Mouse (Mus musculus) neural tube, embryonic 11.5 days (tissue): ENCODE measurements around the gene Anapc1. TPM values are rescaled to one million over a fixed set of nuclear protein-coding genes. Genes with fewer than 3 reads are reported as not detected.

ENCODE experiments used
- ATAC-seq: fragments of 200-750 bp; cut with Nextera tagmentation; 2 replicates; pipeline ENCODE4 v1.8.0; 2017; ENCODE audit warnings: moderate number of reproducible peaks, mild to moderate bottlenecking, moderate TSS enrichment, moderate library complexity; ENCODE audit not compliant: insufficient read depth, low FRiP score, low TSS enrichment
- DNase-seq: peaks from one replicate; pipeline ENCODE4 v3.0.0-alpha.2; 2015; ENCODE audit warnings: low spot score
- H3K27ac ChIP-seq: fragments of 300-500 bp; sonication (generic); 2 replicates; pipeline ENCODE4 v1.5.1; 2014; ENCODE audit warnings: low read depth, mild to moderate bottlenecking, low read length
- H3K27me3 ChIP-seq: fragments of 300-500 bp; sonication (generic); 2 replicates; pipeline ENCODE4 v1.6.1; 2014; ENCODE audit warnings: mild to moderate bottlenecking, low read length, mixed read lengths; ENCODE audit not compliant: control insufficient read depth, insufficient read depth
- H3K36me3 ChIP-seq: fragments of 300-500 bp; sonication (generic); 2 replicates; pipeline ENCODE4 v1.6.1; 2014; ENCODE audit warnings: mild to moderate bottlenecking, low read length, moderate library complexity, mixed read lengths; ENCODE audit not compliant: control insufficient read depth, insufficient read depth
- H3K4me1 ChIP-seq: fragments of 300-500 bp; sonication (generic); 2 replicates; pipeline ENCODE4 v1.6.1; 2014; ENCODE audit warnings: low read length, mixed read lengths; ENCODE audit not compliant: control insufficient read depth, insufficient read depth
- H3K4me2 ChIP-seq: fragments of 300-500 bp; sonication (generic); 2 replicates; pipeline ENCODE4 v1.6.1; 2014; ENCODE audit warnings: low read depth, mild to moderate bottlenecking, moderate library complexity
- H3K4me3 ChIP-seq: fragments of 300-500 bp; sonication (generic); 2 replicates; pipeline ENCODE4 v1.5.1; 2014; ENCODE audit warnings: low read depth, low read length
- H3K9ac ChIP-seq: fragments of 300-500 bp; sonication (generic); 2 replicates; pipeline ENCODE4 v1.6.1; 2014; ENCODE audit warnings: mild to moderate bottlenecking, low read length
- H3K9me3 ChIP-seq: fragments of 300-500 bp; sonication (generic); 2 replicates; pipeline ENCODE4 v1.6.1; 2016; ENCODE audit warnings: low read length; ENCODE audit not compliant: control insufficient read depth
- WGBS: fragments of 180-500 bp; shearing (Covaris S2); extraction: QIAGEN DNeasy Blood & Tissue Kit; methylation state at CpG from one replicate; pipeline ENCODE4 v1.1.7; 2014; 5-methylcytosine and 5-hydroxymethylcytosine counted together
- polyA plus RNA-seq: library from polyadenylated mRNA; unstranded; fragments of >200 nt; fragmentation: Nextera tagmentation; extraction: Ambion mirVana; gene quantifications from 2 replicates; pipeline ENCODE4 v1.2.1, GENCODE M21; 2014

The Anapc1 gene
- polyA plus RNA-seq, 1 experiment from 2014 or later: 94.1 TPM

DNA sequence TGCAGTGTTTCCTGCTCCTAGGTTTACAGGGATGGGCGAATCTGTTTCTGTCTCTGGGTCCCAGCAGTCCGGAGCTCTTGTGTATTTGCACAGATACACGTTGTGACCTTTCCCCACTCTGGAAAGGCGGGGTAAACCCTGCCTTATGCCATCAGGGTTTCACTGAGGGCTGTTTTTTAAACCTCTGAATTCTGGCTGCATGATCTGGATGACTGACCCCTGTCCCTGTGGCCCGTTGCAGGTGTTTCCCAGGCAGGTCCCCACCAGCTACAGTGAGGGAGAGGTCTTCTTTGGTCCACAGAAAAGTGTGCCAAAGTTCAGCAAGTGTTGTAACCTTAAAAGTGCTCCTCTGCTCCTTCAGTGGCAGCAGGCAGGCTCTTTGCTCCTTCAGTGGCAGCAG lies 77.9 kb downstream of the Anapc1 start:
- Histone ChIP-seq H3K27ac (no peak overlapping the region), H3K4me3 (no peak overlapping the region), H3K4me1 (no peaks in the 10 kb centered on the region), H3K36me3 (peaks cover 13% of the 10 kb centered on the region), H3K9me3 (no peaks in the 10 kb centered on the region), H3K4me2 (no peak overlapping the region), H3K27me3 (no peaks in the 10 kb centered on the region), H3K9ac (no peak overlapping the region)
- 81% methylated on average over 5 of the region's 5 CpGs for WGBS
- DNase-seq (no peak), ATAC-seq (no peak)

DNA sequence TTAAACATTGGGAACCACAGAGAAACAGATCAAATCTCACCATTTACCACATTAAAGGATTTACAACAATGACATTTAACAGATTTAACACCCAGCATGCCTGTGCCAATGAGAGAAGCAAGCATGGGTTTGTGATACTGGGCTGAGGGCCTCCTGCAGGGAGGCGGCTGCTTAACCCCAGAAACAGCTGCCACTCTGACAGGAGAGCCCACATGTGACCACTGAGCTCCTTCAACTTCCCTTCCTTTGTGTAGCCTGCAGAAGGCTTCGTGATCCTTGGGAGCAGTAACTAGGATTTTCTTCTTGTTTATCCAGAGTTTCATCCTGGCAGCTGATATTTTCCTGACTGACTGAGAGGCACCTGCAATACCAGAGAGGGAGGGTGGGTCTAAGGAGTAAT lies 85.7 kb downstream of the Anapc1 start:
- Histone ChIP-seq H3K4me3 (no peak overlapping the region), H3K4me2 (no peak overlapping the region), H3K27ac (no peak overlapping the region), H3K4me1 (no peaks in the 10 kb centered on the region), H3K36me3 (no peaks in the 10 kb centered on the region), H3K27me3 (no peaks in the 10 kb centered on the region), H3K9ac (no peak overlapping the region), H3K9me3 (no peaks in the 10 kb centered on the region)
- ATAC-seq: no peak
- WGBS: 30% methylated on average over 2 of the region's 2 CpGs
- DNase-seq: no peak

DNA sequence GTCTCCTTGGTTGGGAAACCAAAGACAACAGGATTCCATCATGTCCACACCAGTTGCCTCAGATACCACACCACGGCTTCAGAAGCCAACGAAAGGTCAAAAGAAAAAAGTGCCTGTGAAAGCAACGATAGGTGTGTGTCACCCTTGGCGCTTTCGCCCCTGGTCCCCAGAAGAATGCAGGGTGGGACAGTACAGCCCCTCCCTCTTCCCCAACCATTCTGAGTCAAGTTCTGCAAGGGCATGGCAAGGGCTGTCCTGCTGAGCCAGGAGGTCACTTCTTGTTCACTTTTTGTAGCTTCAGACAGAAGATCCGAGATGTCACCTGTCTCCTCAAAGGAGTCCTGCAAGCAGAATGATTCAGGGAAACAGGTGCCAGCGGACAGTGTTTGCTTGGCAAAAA lies 94.9 kb downstream of the Anapc1 start:
- Histone ChIP-seq H3K4me1 (no peaks in the 10 kb centered on the region), H3K36me3 (no peaks in the 10 kb centered on the region), H3K27ac (no peak overlapping the region), H3K9me3 (no peaks in the 10 kb centered on the region), H3K9ac (no peak overlapping the region), H3K4me3 (no peak overlapping the region), H3K27me3 (no peaks in the 10 kb centered on the region), H3K4me2 (no peak overlapping the region)
- ATAC-seq (no peak), DNase-seq (no peak)
- WGBS: 92% methylated on average over 7 of the region's 7 CpGs

DNA sequence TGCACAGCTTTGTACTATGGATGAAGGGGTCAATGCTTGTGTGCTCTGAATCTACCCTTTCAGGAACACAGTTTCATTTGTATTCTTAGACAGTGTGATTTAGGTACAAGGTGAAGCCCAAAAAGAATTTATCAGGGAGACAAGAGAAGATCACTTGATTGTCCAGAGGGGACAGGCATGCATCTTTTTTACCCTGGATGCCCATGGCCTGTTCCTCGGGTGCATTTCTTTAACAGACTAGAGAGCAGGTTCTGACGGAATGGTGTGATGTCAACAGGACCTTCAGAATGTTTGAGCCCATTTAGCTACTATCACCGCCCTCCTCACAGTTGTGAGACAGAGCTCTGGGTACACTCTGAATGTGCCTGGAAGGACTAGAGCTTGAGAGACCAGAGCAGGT lies 96.3 kb downstream of the Anapc1 start, which contains the start of gene Spdye4c:
Gene Spdye4c (plus strand): TSS at position 301 of the 400 bp plus-strand sequence.
- Histone ChIP-seq H3K27me3 (no peaks in the 10 kb centered on the region), H3K4me3 (no peak within 1 kb of the TSS), H3K4me2 (no peak within 1 kb of the TSS), H3K9me3 (no peaks in the 10 kb centered on the region), H3K36me3 (no peaks in the 10 kb centered on the region), H3K4me1 (no peaks in the 10 kb centered on the region), H3K27ac (no peak within 1 kb of the TSS), H3K9ac (no peak within 1 kb of the TSS)
- WGBS: 91% methylated on average over 3 of the region's 3 CpGs
- ATAC-seq: no peak
- no peak for DNase-seq

DNA sequence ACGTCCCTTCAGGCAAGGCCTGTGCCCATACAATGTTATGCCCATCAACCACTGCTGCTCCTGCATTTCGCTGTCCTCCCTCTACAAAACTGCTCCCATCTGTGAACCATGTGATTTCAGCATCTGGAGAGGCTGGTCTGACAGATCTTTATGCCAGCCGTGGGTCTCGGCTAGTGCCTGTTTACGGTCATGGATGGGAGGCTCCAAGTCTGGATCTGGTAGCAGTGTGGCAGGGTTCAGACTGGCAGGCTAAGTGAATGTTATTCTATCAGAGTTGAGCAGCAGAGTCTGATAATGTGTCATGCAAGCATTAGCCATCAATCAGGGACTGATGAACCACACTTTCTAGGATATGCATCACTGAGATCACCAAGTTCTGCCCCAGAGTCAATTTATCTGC lies 104.3 kb downstream of the Anapc1 start:
- Histone ChIP-seq H3K9me3 (no peaks in the 10 kb centered on the region), H3K36me3 (no peaks in the 10 kb centered on the region), H3K4me2 (no peak overlapping the region), H3K4me3 (no peak overlapping the region), H3K9ac (no peak overlapping the region), H3K4me1 (no peaks in the 10 kb centered on the region), H3K27ac (no peak overlapping the region), H3K27me3 (no peaks in the 10 kb centered on the region)
- 69% methylated on average over 5 of the region's 5 CpGs for WGBS
- ATAC-seq (no peak), DNase-seq (no peak)

DNA sequence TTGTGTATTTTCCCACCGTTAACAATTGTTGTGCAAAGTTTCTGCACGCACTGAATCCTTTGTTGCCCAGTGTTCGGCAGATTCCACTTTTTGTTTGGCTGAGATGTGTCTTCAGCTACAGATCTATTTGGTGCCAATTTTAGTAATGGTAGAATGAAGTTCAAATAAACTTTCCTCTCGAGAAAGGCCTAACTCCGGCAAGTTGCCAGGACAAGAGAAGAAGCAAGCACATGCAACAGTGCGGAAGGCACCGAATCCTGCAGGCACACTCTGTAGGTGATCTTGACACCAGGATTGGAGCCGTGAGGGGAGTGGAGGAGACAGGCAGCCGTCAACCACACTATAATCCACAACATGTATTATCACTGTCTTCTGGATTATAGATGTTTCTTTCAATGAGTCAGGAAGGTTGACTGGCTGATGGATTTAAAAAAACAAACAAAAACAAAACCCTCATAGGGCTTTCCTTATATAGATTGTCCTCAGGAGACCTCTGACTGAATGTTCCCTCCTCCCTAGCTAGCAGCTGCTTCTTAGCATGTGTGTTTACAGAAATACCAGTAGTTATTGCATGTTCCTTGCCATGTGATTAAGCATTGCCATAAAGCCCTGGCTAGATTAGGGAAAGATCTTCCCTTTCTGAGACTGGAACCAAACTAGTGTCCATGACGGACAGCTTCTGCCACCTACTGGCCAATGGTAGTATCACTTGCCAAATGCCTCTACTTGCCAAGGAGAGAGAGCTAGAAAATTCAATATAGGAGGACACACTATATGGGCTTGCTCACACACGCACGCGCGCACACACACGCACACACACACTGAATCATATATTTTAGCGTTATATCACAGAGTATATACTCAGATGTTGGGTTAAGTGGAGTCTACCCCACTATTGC lies 114.2 kb downstream of the Anapc1 start:
- no peaks in the 10 kb centered on the region for H3K9me3 ChIP-seq
- H3K27me3 ChIP-seq: no peaks in the 10 kb centered on the region
- H3K4me1 ChIP-seq: no peaks in the 10 kb centered on the region
- H3K36me3 ChIP-seq: no peaks in the 10 kb centered on the region
- H3K4me3 ChIP-seq: no peak overlapping the region
- WGBS: 51% methylated on average over 16 of the region's 16 CpGs
- peak; percentile 79 for DNase-seq
- no peak overlapping the region for H3K9ac ChIP-seq
- no peak for ATAC-seq
- H3K4me2 ChIP-seq: no peak overlapping the region
- no peak overlapping the region for H3K27ac ChIP-seq

DNA sequence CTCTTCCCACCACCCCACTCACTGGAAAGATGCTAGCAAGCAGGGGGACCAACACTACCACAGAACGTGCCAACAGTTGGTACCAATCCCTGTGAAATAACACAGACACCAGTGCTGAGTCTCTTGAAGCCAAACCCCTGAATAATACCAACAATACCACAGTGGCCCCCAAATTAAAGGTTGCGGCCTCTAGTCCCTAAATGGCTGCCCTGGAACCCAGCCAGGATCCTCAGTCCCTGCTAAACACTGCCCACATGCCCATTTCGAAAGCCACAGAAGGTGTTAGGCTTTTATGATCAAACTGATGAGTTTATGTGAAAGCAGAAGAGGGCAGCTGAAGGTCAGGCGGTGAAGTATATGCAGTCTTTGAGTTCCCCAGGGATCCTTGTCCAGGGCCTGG lies 116.2 kb downstream of the Anapc1 start:
- Histone ChIP-seq H3K4me3 (no peak overlapping the region), H3K4me1 (no peaks in the 10 kb centered on the region), H3K4me2 (no peak overlapping the region), H3K36me3 (no peaks in the 10 kb centered on the region), H3K9ac (no peak overlapping the region), H3K27me3 (no peaks in the 10 kb centered on the region), H3K27ac (no peak overlapping the region), H3K9me3 (no peaks in the 10 kb centered on the region)
- 78% methylated on average over 4 of the region's 4 CpGs for WGBS
- DNase-seq: no peak
- no peak for ATAC-seq

DNA sequence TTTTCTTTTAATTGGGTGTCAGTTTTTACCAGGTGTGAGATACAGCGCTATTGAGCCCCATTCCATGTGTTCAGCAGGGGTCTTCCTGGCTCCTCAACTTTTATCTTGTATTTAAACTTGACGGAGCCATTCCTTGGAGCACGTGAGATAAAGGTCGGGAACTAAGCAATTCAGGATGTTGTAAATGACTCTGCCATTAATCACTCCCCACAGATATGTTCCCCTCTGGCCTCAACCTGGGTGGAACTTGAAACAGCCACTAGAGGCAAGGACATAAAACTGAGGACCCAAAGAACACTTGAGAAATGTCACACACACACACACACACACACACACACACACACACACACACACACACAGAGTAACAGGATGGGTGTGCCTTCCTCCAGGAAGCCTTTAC lies 118.7 kb downstream of the Anapc1 start:
- Histone ChIP-seq H3K9ac (no peak overlapping the region), H3K4me3 (no peak overlapping the region), H3K9me3 (no peaks in the 10 kb centered on the region), H3K27ac (no peak overlapping the region), H3K36me3 (no peaks in the 10 kb centered on the region), H3K27me3 (no peaks in the 10 kb centered on the region), H3K4me2 (no peak overlapping the region), H3K4me1 (no peaks in the 10 kb centered on the region)
- ATAC-seq (no peak), DNase-seq (no peak)
- WGBS: 53% methylated on average over 4 of the region's 4 CpGs

DNA sequence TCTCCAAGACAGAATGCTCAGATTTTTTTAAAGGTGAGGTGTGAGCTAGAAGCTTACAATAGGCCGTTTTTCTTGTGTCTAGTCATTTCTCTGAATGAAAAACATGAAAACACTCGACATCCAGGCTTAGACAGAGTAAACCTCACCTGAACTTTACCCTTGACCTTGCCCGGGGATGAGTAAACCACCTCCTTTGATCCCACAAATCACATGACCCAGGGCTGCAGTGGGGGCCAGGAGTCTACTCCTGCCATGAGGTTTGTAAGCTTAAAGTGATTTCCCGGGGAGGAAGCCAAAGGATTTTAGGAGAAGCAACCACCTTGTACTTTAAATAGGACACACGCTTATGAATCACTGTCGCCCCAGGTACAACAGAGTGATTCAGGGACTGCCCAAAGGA lies 119.2 kb downstream of the Anapc1 start:
- H3K9me3 ChIP-seq: no peaks in the 10 kb centered on the region
- H3K27me3 ChIP-seq: no peaks in the 10 kb centered on the region
- DNase-seq (no peak), ATAC-seq (no peak)
- H3K4me3 ChIP-seq: no peak overlapping the region
- no peak overlapping the region for H3K9ac ChIP-seq
- no peak overlapping the region for H3K4me2 ChIP-seq
- H3K36me3 ChIP-seq: no peaks in the 10 kb centered on the region
- 72% methylated on average over 6 of the region's 6 CpGs for WGBS
- no peaks in the 10 kb centered on the region for H3K4me1 ChIP-seq
- no peak overlapping the region for H3K27ac ChIP-seq
